Mouse (Mus musculus): Measurements from ENCODE around the gene Ptgfr.

Ptgfr gene

GRCm38 (mm10) chr3:151836871-151837680 lies at the start of gene Ptgfr:
TSS of gene Ptgfr (minus strand) at chr3:151837630.
- DNase-seq (ENCODE audit: low spot score): peak; percentile 73

GRCm38 (mm10) chr3:151883881-151884280 lies 46.5 kb upstream of the Ptgfr start:
- DNase-seq (ENCODE audit: low spot score): no peak

DNA sequence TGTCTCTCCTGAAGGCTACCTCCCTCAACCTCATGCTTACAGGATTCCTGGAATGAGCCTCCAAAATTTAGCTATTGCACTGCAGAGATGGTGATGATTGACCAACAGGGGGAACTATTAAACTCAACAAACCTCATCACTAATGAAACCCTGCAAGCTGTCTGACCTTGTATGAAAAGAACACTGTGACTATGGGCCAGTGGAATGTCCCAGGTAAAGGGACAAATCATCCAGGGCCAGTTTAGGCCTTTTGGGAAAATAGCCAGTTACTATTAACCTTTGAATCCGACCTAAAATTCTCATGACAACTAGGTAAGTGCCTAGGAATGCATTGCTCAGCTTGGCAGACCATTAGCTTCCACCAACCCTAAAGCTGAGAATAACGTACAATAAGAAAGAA lies 42.6 kb upstream of the Ptgfr start:
- no peak for DNase-seq (ENCODE audit: low spot score)

DNA sequence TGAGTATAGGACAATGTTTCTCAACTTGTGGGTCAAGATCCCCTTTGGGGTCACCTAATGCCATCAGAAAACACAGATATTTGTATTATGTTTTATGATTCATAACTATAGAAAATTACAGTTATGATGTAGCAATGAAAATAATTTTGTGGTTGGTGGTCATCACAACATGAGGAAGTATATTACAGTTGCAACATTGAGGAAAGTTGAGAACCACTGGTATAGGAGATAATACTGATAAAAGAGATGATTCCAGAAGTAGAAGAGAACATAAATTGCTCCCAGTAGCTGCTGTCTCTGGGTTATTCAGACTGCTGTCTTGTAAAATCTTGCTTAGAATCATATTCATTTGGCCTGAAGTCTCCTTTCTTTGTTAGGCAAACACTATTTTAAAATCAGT lies 31.5 kb upstream of the Ptgfr start:
- DNase-seq (ENCODE audit: low spot score): no peak

DNA sequence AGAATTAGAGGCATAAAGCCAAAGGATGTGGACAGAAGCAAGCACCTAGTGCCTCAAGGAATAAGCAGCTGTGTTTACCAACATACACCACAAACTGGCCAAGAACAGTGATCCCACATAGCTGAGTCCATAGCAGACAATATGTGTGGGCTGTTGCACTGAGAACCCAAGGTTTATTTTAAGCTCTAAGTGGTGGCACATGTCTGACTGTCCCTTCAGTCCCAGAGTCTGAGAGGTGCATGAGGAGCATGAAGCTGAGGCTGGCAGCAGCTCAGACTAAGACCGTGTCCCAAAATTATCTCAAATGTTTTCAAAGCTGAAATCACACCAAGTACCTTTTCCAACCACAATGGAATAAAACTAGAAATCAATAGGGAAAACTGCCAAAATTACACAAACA lies 13.9 kb upstream of the Ptgfr start:
- no peak for DNase-seq (ENCODE audit: low spot score)

DNA sequence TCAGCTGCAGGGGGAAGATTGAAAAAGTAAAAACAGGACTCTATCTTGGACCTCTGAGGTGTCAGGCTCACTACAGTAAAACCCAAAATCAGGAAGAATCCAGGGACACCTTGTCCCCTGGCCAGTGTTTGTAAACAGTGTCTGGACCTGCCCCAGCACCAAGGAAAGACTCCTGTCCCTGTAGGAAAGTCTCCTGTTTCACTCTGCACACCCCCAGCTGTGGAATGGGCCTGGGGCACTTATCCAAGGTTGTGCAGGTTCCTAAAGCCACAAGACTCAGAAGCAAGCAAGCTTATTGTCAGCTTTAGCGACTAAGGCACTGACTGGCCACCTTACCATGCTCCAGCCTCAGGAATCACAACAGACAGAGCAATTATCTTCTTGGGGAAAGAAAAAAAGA lies 13.2 kb upstream of the Ptgfr start:
- no peak for DNase-seq (ENCODE audit: low spot score)

GRCm38 (mm10) chr3:151846292-151846691 lies 8.9 kb upstream of the Ptgfr start:
- DNase-seq (ENCODE audit: low spot score): no peak

DNA sequence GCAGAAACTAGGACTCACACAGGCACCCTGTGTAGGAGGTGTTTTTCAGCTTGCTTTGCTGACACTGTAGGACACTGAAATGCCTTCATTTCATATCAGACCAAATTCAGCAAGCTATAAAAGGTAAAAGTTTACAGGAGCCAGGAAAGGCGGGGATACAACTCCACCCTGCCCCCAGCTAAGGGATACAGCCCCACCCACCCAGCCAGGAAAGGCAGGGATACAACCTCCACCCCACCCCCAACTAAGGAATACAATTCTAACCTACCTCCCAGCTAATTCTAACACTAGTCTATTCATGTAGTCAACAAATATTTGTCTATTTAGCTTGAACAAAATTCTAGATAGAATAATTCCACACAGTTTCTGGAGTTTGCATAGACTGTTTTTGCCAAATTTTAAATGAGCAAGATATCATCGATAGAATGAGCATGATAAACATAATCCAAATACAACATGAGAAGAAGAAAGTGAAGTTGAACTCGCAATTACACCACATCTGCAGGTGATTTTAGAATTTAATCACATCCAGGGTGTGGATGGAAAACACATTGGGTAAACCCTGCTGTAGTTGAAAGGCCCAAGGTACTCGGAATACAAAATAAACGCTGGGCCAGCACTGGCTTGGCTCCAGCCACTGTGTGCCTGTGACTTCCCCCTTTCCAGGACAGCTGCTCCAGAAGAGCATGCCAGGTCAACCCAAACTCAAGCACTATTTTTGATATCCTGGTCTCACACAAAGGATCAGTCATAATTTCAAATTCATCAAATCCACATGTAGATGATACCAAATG lies 7.1 kb upstream of the Ptgfr start:
- peak; percentile 33 for DNase-seq (ENCODE audit: low spot score)

GRCm38 (mm10) chr3:151840688-151841087 lies 3.3 kb upstream of the Ptgfr start:
- DNase-seq (ENCODE audit: low spot score): no peak

- no peak for DNase-seq (ENCODE audit: low spot score)
Observed at GRCm38 (mm10) chr3:151838372-151838771, 942 bp upstream of the Ptgfr start.

DNA sequence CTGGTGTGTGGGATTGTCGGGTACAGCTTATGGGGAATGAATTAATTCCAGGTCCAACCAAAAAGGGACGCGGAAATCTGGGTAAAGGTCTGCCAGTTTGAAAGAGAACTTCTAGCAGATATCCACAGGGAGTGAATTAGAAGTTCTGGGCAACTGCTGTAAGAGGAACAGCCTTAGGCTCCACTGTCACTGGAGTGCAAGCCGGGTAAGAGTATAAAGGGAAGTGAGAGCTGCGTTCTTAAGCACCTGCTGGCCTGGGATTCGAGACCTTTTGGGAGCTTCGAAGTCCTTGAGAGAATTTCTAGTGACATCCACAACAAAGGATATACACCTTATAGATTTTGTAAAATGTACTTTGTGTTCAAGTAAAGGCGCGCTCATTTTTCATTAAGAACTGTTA lies 319 bp upstream of the Ptgfr start:
- DNase-seq (ENCODE audit: low spot score): no peak

DNA sequence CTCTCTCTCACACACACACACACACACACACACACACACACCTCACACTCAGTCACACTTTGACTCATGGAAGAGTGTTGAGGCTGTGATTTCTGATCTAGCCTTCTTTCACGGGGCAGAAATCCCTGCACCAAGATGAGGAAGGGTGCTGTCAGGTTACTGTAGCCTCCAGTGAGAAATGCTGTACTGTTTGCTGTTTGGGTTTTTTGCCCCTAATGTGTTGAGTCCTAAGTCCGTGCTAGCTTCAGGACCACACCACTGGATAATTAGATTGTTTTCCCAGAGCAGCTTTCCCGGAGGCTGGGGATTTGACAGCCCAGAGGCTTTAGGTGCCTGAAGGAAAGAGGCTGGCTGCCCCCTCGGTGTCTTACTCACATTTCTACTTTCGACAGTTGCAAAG lies 979 bp downstream of the Ptgfr start:
- no peak for DNase-seq (ENCODE audit: low spot score)

DNA sequence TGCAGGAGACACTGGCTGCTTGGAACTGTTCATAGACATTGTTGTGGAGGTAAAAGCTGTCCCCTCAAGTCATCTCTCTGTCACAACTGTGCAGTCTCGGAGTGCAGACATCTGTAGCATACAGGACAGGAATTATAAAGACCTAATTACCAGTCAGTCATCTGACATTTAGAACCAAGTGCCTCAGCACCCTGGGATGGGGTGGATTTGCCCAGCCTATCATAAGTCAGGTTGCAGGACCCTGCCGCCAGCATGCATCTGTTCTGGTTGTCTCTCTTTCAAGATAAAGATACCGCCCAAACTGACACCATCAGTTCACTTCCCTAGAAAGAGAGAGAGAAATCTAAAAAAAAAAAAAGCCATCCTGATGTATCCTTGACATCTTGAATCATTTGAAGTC lies 1.6 kb downstream of the Ptgfr start:
- no peak for DNase-seq (ENCODE audit: low spot score)

DNA sequence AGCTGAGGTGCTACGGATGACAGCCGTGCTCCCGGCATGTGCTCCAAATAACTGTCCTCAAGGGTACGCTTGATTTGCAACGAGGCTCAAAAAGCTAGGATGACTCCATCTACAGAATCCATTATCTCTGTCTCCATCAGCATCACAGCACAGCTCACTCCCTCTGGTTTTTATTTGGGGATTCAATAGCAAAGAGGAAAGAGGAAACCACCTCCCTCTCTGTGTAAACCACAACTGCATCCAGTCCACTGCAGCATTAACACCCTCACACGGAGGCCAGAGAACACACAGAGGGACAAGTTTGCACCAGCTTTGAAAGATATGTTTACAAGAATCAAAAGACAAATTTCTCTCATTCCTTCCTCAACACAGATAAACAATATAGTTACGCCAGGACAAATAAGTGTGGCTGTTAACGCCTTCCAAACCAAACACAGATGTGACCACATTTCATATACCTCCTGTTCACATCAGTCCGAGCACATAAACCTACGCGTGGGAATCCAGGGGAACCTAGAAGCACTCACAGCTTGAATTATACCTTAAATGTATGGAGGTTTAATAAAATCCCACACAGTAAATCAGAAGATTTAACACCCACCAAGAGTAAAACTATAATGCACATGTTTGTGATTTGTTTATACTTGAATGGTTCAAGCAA lies 9.3 kb downstream of the Ptgfr start:
- no peak for DNase-seq (ENCODE audit: low spot score)

GRCm38 (mm10) chr3:151819811-151820210 lies 17.6 kb downstream of the Ptgfr start:
- DNase-seq (ENCODE audit: low spot score): no peak

GRCm38 (mm10) chr3:151818265-151818664 lies 19.2 kb downstream of the Ptgfr start:
- DNase-seq (ENCODE audit: low spot score): peak; percentile 12

GRCm38 (mm10) chr3:151808613-151809012 lies 28.8 kb downstream of the Ptgfr start:
- DNase-seq (ENCODE audit: low spot score): no peak

- no peak for DNase-seq (ENCODE audit: low spot score)
Observed at GRCm38 (mm10) chr3:151788622-151789021, 48.8 kb downstream of the Ptgfr start.

GRCm38 (mm10) chr3:151775089-151775488 lies 62.3 kb downstream of the Ptgfr start:
- DNase-seq (ENCODE audit: low spot score): no peak

GRCm38 (mm10) chr3:151771074-151771473 lies 66.4 kb downstream of the Ptgfr start:
- peak; percentile 23 for DNase-seq (ENCODE audit: low spot score)

GRCm38 (mm10) chr3:151749737-151750136 lies 87.7 kb downstream of the Ptgfr start, which contains the start of gene Ifi44:
TSS of gene Ifi44 (minus strand) at chr3:151749960.
- DNase-seq (ENCODE audit: low spot score): peak; percentile 8

GRCm38 (mm10) chr3:151748514-151748913 lies 88.9 kb downstream of the Ptgfr start:
- DNase-seq (ENCODE audit: low spot score): no peak
